Mouse (Mus musculus) skeletal muscle tissue, adult 2 months (tissue): ENCODE results near the gene Patj.
"Not testable (repeated sequence)": the region's sequence is repeated elsewhere in the genome, so short reads cannot be mapped to it uniquely, and the experiment has no call there.

ENCODE experiments used
- DNase-seq: peaks from one replicate; pipeline ENCODE4 v3.0.0-alpha.2; 2012; ENCODE audit warnings: low read depth, low spot score

The Patj gene

GRCm38 (mm10) chr4:98395690-98396437, at the start of gene Patj:
Patj (plus strand) TSS chr4:98395785.
- DNase-seq: peak; percentile 21

GRCm38 (mm10) chr4:98348580-98348979, 47.0 kb upstream of the Patj start:
- DNase-seq: no peak

- no peak for DNase-seq
Measured at GRCm38 (mm10) chr4:98358034-98358809, 37.4 kb upstream of the Patj start.

- no peak for DNase-seq
Measured at GRCm38 (mm10) chr4:98375401-98375800, 20.2 kb upstream of the Patj start.

GRCm38 (mm10) chr4:98376943-98377342, 18.6 kb upstream of the Patj start:
- DNase-seq: no peak

GRCm38 (mm10) chr4:98382716-98383424, 12.7 kb upstream of the Patj start, which contains the start of gene Tm2d1:
Tm2d1 (minus strand) TSS chr4:98383306.
- peak; percentile 76 for DNase-seq

- no peak for DNase-seq
Measured at GRCm38 (mm10) chr4:98385036-98385435, 10.5 kb upstream of the Patj start.

- DNase-seq: no peak
Measured at GRCm38 (mm10) chr4:98395346-98395689, 267 bp upstream of the Patj start.

- DNase-seq: no peak
Measured at GRCm38 (mm10) chr4:98400926-98401583, 5.5 kb downstream of the Patj start.

GRCm38 (mm10) chr4:98401584-98401962, 6.0 kb downstream of the Patj start:
- DNase-seq: no peak

GRCm38 (mm10) chr4:98403492-98403891, 7.9 kb downstream of the Patj start:
- no peak for DNase-seq

- DNase-seq: no peak
Measured at GRCm38 (mm10) chr4:98404412-98404811, 8.8 kb downstream of the Patj start.

GRCm38 (mm10) chr4:98408455-98408854, 12.9 kb downstream of the Patj start:
- DNase-seq: no peak

GRCm38 (mm10) chr4:98415150-98415549, 19.6 kb downstream of the Patj start:
- DNase-seq: not testable (repeated sequence)

GRCm38 (mm10) chr4:98428371-98428770, 32.8 kb downstream of the Patj start:
- DNase-seq: peak; percentile 10

- no peak for DNase-seq
Measured at GRCm38 (mm10) chr4:98435641-98436457, 40.3 kb downstream of the Patj start.

- DNase-seq: peak; percentile 39
Measured at GRCm38 (mm10) chr4:98436664-98437363, 41.2 kb downstream of the Patj start.

GRCm38 (mm10) chr4:98439261-98440005, 43.8 kb downstream of the Patj start:
- DNase-seq: no peak

- no peak for DNase-seq
Measured at GRCm38 (mm10) chr4:98441248-98441647, 45.7 kb downstream of the Patj start.
